Mouse (Mus musculus) right cerebral cortex, postnatal 10 days (tissue): ENCODE measurements at regions not wholly inside any gene's neighbourhood (a gene's known extent, or its start where the extent isn't known, plus 50 kb on each side); places are given as distances from the start of the nearest gene placed in this dataset.

Source experiments
- DNase-seq, 2 experiments: peaks; one replicate each; pipeline ENCODE4 v3.0.0; 2021; ENCODE audit warnings: low spot score in 2 of 2

- DNase-seq, result peak; percentile 20 to 37
Observed at GRCm38 (mm10) chr6:109533526-109533925, 705.1 kb downstream of the Edem1 start.

DNA sequence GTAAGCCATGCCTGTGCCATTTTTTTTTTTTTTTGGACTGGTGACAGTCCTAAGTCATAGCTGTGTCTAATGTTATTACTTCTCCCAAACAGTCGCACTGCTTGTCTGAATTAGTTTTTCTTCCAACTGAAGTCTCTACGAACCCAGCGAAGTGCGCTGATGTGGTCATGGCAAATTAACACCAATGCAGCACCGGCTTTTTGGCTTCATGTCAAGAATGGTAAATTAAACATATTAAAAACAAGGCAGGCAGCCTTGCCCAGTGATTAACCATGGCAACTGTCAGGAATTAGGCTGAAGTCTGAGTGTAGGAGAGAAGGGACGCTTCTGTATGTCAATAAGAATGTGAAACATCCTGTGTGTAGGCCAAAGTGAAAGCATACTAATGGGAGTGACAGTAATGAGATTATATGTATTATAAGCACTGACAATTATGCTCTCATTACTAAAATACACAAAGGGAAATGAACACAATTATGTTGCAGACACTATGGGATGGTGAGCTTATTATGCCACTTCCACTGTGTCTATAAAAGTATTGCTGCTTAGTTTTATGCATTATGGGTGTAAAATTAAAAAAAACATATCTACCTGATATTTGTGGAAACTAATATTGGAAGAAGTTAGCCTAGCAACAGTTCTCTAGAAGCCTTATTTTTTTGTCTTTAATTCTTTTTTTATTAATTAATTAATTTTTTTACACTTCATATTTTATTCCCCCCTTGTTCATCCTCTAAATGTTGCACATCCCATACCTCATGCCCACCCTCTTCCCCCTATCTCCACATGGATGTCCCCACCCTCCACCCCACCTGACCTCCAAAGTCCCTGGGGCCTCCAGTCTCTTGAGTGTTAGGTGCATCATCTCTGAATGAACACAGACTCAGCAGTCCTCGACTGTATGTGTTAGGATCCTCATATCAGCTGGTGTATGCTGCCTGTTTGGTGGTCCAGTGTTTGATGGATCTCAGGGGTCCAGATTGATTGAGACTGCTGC, 714.8 kb downstream of the Edem1 start:
- peak in 1 of 2 experiments; percentile 23 for DNase-seq

DNA sequence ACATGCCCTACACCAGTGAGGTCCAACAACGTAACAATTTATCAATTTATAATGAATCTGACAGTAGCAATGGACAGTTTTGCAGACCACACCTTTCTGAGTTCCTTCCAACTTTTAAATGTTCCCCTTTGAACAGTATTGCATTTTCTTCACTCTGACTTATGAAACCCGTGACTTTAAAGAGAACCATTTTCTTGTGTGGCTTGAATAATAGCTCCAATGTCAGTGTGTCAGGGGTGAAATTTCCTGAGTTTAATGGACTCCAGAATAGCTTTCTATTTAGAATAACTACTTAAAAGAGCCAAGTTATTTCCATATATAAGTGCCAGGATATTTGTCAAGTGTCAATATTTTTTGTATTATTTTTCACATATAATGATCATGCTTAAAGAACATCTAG, 723.9 kb downstream of the Edem1 start:
- no peak for DNase-seq
